Mouse (Mus musculus) ovary, postnatal 36 days (tissue): ENCODE data around the gene Lrrc42.

Experiments
- DNase-seq: peaks from one replicate; pipeline ENCODE4 v3.0.0; 2022; ENCODE audit warnings: low spot score, mixed read lengths

Gene Lrrc42

GRCm38 (mm10) chr4:107253125-107254091 lies at the start of gene Lrrc42, which contains the start of gene Hspb11:
Gene Lrrc42 (minus strand): TSS chr4:107253532.
Gene Hspb11 (plus strand): TSS chr4:107253593.
- peak; percentile 95 for DNase-seq

- no peak for DNase-seq
Observed at GRCm38 (mm10) chr4:107302832-107303231, 49.5 kb upstream of the Lrrc42 start.

- DNase-seq, result no peak
Observed at GRCm38 (mm10) chr4:107302221-107302620, 48.9 kb upstream of the Lrrc42 start.

GRCm38 (mm10) chr4:107300902-107301555 lies 47.7 kb upstream of the Lrrc42 start:
- DNase-seq, result no peak

GRCm38 (mm10) chr4:107300371-107300770 lies 47.0 kb upstream of the Lrrc42 start:
- no peak for DNase-seq

- no peak for DNase-seq
Observed at GRCm38 (mm10) chr4:107299779-107300340, 46.5 kb upstream of the Lrrc42 start.

- no peak for DNase-seq
Observed at GRCm38 (mm10) chr4:107298071-107298606, 44.8 kb upstream of the Lrrc42 start.

- no peak for DNase-seq
Observed at GRCm38 (mm10) chr4:107292273-107292662, 38.9 kb upstream of the Lrrc42 start.

GRCm38 (mm10) chr4:107291611-107292272 lies 38.4 kb upstream of the Lrrc42 start:
- DNase-seq, result no peak

- DNase-seq, result no peak
Observed at GRCm38 (mm10) chr4:107287517-107287916, 34.2 kb upstream of the Lrrc42 start.

GRCm38 (mm10) chr4:107286386-107286785 lies 33.1 kb upstream of the Lrrc42 start:
- no peak for DNase-seq

- no peak for DNase-seq
Observed at GRCm38 (mm10) chr4:107285446-107286200, 32.3 kb upstream of the Lrrc42 start.

GRCm38 (mm10) chr4:107280843-107281475 lies 27.6 kb upstream of the Lrrc42 start:
- no peak for DNase-seq

GRCm38 (mm10) chr4:107278188-107278707 lies 24.9 kb upstream of the Lrrc42 start:
- DNase-seq, result no peak

- no peak for DNase-seq
Observed at GRCm38 (mm10) chr4:107274511-107274910, 21.2 kb upstream of the Lrrc42 start.

GRCm38 (mm10) chr4:107273683-107274082 lies 20.4 kb upstream of the Lrrc42 start:
- DNase-seq, result no peak

- no peak for DNase-seq
Observed at GRCm38 (mm10) chr4:107260001-107260400, 6.7 kb upstream of the Lrrc42 start.

GRCm38 (mm10) chr4:107254414-107254813 lies 1.1 kb upstream of the Lrrc42 start:
- no peak for DNase-seq

- DNase-seq, result peak; percentile 7
Observed at GRCm38 (mm10) chr4:107252522-107252921, 810 bp downstream of the Lrrc42 start.

GRCm38 (mm10) chr4:107250494-107250893 lies 2.8 kb downstream of the Lrrc42 start:
- DNase-seq, result no peak
